Mouse (Mus musculus) WW6 (cell line): ENCODE measurements at regions not wholly inside any gene's neighbourhood (a gene's known extent, or its start where the extent isn't known, plus 50 kb on each side); places are given as distances from the start of the nearest gene placed in this dataset.

Experiments
- DNase-seq: peaks from one replicate; pipeline ENCODE4 v3.0.0-alpha.2; 2013; ENCODE audit warnings: low read depth, low spot score

- DNase-seq, result no peak
Observed at GRCm38 (mm10) chr9:67117639-67118038, 68.4 kb upstream of the Tpm1 start.

GRCm38 (mm10) chr9:67115991-67116390 is 66.8 kb upstream of the Tpm1 start:
- no peak for DNase-seq

- no peak for DNase-seq
Observed at GRCm38 (mm10) chr9:67114099-67114498, 64.9 kb upstream of the Tpm1 start.

GRCm38 (mm10) chr9:67111836-67112584 is 62.8 kb upstream of the Tpm1 start:
- DNase-seq, result no peak

- no peak for DNase-seq
Observed at GRCm38 (mm10) chr9:67107938-67108337, 58.7 kb upstream of the Tpm1 start.

- no peak for DNase-seq
Observed at GRCm38 (mm10) chr9:67105867-67106266, 56.7 kb upstream of the Tpm1 start.

- no peak for DNase-seq
Observed at GRCm38 (mm10) chr9:67105216-67105615, 56.0 kb upstream of the Tpm1 start.

- no peak for DNase-seq
Observed at GRCm38 (mm10) chr9:67104616-67105015, 55.4 kb upstream of the Tpm1 start.

GRCm38 (mm10) chr9:67102578-67102977 is 53.4 kb upstream of the Tpm1 start:
- no peak for DNase-seq

- DNase-seq, result no peak
Observed at GRCm38 (mm10) chr9:67099471-67099870, 50.3 kb upstream of the Tpm1 start.
